Mouse (Mus musculus) skeletal muscle tissue, adult 2 months (tissue): Measurements from ENCODE around the gene Mmp25.

Experiments
- DNase-seq: peaks from one replicate; pipeline ENCODE4 v3.0.0-alpha.2; 2012; ENCODE audit warnings: low read depth, low spot score

Mmp25 gene

GRCm38 (mm10) chr17:23644613-23645495 is at the start of gene Mmp25:
TSS of gene Mmp25 (minus strand) at chr17:23645277.
- DNase-seq = no peak

GRCm38 (mm10) chr17:23694491-23694890 is 49.4 kb upstream of the Mmp25 start:
- DNase-seq = no peak

GRCm38 (mm10) chr17:23683856-23684672 is 39.0 kb upstream of the Mmp25 start, which contains the start of gene Cldn9:
TSS of gene Cldn9 (minus strand) at chr17:23684026.
- no peak for DNase-seq

- no peak for DNase-seq
Measured at GRCm38 (mm10) chr17:23683226-23683625, 38.1 kb upstream of the Mmp25 start.

GRCm38 (mm10) chr17:23682530-23682929 is 37.5 kb upstream of the Mmp25 start:
- DNase-seq = no peak

GRCm38 (mm10) chr17:23682092-23682491 is 37.0 kb upstream of the Mmp25 start:
- no peak for DNase-seq

GRCm38 (mm10) chr17:23681086-23681485 is 36.0 kb upstream of the Mmp25 start:
- no peak for DNase-seq

- no peak for DNase-seq
Measured at GRCm38 (mm10) chr17:23680336-23680735, 35.3 kb upstream of the Mmp25 start.

GRCm38 (mm10) chr17:23679127-23679835 is 34.2 kb upstream of the Mmp25 start, which contains the start of gene Cldn6:
TSS of gene Cldn6 (plus strand) at chr17:23679249.
- DNase-seq = no peak

GRCm38 (mm10) chr17:23677236-23677679 is 32.2 kb upstream of the Mmp25 start, which contains the start of gene Tnfrsf12a:
TSS of gene Tnfrsf12a (minus strand) at chr17:23677468.
- peak; percentile 63 for DNase-seq

- peak; percentile 26 for DNase-seq
Measured at GRCm38 (mm10) chr17:23676473-23677031, 31.5 kb upstream of the Mmp25 start.

GRCm38 (mm10) chr17:23675564-23676281 is 30.6 kb upstream of the Mmp25 start:
- DNase-seq = peak; percentile 32

GRCm38 (mm10) chr17:23675127-23675526 is 30.1 kb upstream of the Mmp25 start:
- peak; percentile 38 for DNase-seq

- DNase-seq = no peak
Measured at GRCm38 (mm10) chr17:23674271-23674952, 29.3 kb upstream of the Mmp25 start.

- peak; percentile 94 for DNase-seq
Measured at GRCm38 (mm10) chr17:23673424-23674073, 28.5 kb upstream of the Mmp25 start, which contains the start of the genes Hcfc1r1 and Thoc6. TSS of gene Hcfc1r1 (plus strand) at chr17:23673596. TSS of gene Thoc6 (minus strand) at chr17:23673882.

- no peak for DNase-seq
Measured at GRCm38 (mm10) chr17:23672761-23673160, 27.7 kb upstream of the Mmp25 start.

- DNase-seq = no peak
Measured at GRCm38 (mm10) chr17:23671519-23671918, 26.4 kb upstream of the Mmp25 start.

- DNase-seq = no peak
Measured at GRCm38 (mm10) chr17:23670516-23671074, 25.5 kb upstream of the Mmp25 start.

- no peak for DNase-seq
Measured at GRCm38 (mm10) chr17:23665511-23665910, 20.4 kb upstream of the Mmp25 start.
